Mouse (Mus musculus) limb, embryonic 11.5 days (tissue): Measurements from ENCODE around the gene Cfap46. TPM values are rescaled to one million over a fixed set of nuclear protein-coding genes. Genes with fewer than 3 reads are reported as not detected.

Experiments
- ATAC-seq: fragments of 200-750 bp; cut with Nextera tagmentation; 2 replicates; pipeline ENCODE4 v1.8.0; 2017; ENCODE audit warnings: low read depth; ENCODE audit not compliant: insufficient number of reproducible peaks, low FRiP score, low TSS enrichment
- DNase-seq: peaks from one replicate; pipeline ENCODE4 v3.0.0-alpha.2; 2015; ENCODE audit warnings: low spot score
- H3K27ac ChIP-seq: fragments of 300-500 bp; sonication (generic); replicated peaks from 2 replicates; pipeline ENCODE4 v1.5.1; 2014; ENCODE audit warnings: low read depth, mild to moderate bottlenecking, low read length
- H3K27me3 ChIP-seq: fragments of 300-500 bp; sonication (generic); 2 replicates; pipeline ENCODE4 v1.6.1; 2014; ENCODE audit warnings: mild to moderate bottlenecking, low read length, mixed read lengths; ENCODE audit not compliant: control insufficient read depth, insufficient read depth
- H3K36me3 ChIP-seq: fragments of 300-500 bp; sonication (generic); 2 replicates; pipeline ENCODE4 v1.6.1; 2014; ENCODE audit warnings: mild to moderate bottlenecking, low read length, moderate library complexity, mixed read lengths; ENCODE audit not compliant: control insufficient read depth, insufficient read depth
- H3K4me1 ChIP-seq: fragments of 300-500 bp; sonication (generic); 2 replicates; pipeline ENCODE4 v1.6.1; 2014; ENCODE audit warnings: low read length, mixed read lengths; ENCODE audit not compliant: control insufficient read depth, insufficient read depth
- H3K4me2 ChIP-seq: fragments of 300-500 bp; sonication (generic); 2 replicates; pipeline ENCODE4 v1.6.1; 2014; ENCODE audit warnings: low read depth, mild to moderate bottlenecking, moderate library complexity; ENCODE audit not compliant: severe bottlenecking
- H3K4me3 ChIP-seq: fragments of 300-500 bp; sonication (generic); 2 replicates; pipeline ENCODE4 v1.5.1; 2014; ENCODE audit warnings: low read depth, low read length
- H3K9ac ChIP-seq: fragments of 300-500 bp; sonication (generic); 2 replicates; pipeline ENCODE4 v1.6.1; 2014; ENCODE audit warnings: mild to moderate bottlenecking, low read length
- H3K9me3 ChIP-seq: fragments of 300-500 bp; sonication (generic); 2 replicates; pipeline ENCODE4 v1.6.1; 2016; ENCODE audit warnings: low read length; ENCODE audit not compliant: control insufficient read depth
- WGBS: fragments of 180-500 bp; shearing (Covaris S2); extraction: QIAGEN DNeasy Blood & Tissue Kit; methylation state at CpG from one replicate; pipeline ENCODE4 v1.1.7; 2014; 5-methylcytosine and 5-hydroxymethylcytosine counted together
- polyA plus RNA-seq: library from polyadenylated mRNA; unstranded; fragments of >200 nt; fragmentation: Nextera tagmentation; extraction: Ambion mirVana; gene quantifications from 2 replicates; pipeline ENCODE4 v1.2.1, GENCODE M21; 2014

The Cfap46 gene
- polyA plus RNA-seq, 1 experiment from 2014 or later = 0.25 TPM

DNA sequence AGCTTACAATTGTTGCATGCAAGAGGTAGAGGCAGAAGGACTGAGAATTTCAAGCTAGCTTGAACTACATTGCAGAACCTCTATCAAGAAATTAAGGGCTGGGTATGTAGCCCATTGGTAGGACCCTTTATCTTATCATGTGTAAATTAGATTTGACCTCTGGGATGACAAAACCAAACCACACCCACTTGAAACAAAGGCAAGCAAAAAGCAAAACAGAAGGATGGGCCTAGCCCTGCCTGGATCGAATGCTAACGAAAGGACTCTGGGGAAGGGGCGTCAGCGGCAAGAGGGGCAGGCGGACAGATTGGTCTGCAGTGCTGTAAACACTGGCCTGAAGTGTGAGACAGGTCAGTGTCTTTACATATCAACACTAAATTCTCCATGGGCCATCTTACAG lies 92.3 kb downstream of the Cfap46 start:
- H3K4me1 ChIP-seq = no peaks in the 10 kb centered on the region
- H3K27me3 ChIP-seq = peaks cover 25% of the 10 kb centered on the region
- H3K4me2 ChIP-seq = no peak overlapping the region
- ATAC-seq = no peak
- no peaks in the 10 kb centered on the region for H3K36me3 ChIP-seq
- no peak overlapping the region for H3K9ac ChIP-seq
- H3K27ac ChIP-seq = no peak overlapping the region
- no peak for DNase-seq
- H3K9me3 ChIP-seq = no peaks in the 10 kb centered on the region
- H3K4me3 ChIP-seq = no peak overlapping the region
- WGBS = 95% methylated on average over 5 of the region's 5 CpGs

DNA sequence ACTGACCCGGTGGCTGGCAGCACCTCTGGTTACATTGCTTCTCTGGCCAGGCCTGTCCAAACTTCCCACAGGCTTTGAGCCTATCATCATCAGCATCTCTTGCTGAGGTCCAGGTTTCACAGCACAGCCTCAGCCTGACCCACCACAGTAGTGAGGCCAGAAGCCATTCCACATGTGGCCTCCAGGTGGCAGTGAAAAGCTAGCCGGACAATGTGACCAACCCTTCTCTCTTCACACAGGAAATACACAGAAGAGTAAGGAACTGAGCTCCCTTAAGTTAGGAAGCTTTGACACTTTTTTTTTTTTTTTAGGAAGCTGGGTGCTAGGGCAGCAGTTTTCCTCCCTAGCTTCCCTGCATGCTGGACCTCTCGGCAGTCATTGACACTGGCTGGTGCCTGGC lies 93.3 kb downstream of the Cfap46 start:
- ATAC-seq = no peak; the same call in 1 of the 2 replicates
- 34% methylated on average over 3 of the region's 3 CpGs for WGBS
- peak; percentile 58 for DNase-seq

DNA sequence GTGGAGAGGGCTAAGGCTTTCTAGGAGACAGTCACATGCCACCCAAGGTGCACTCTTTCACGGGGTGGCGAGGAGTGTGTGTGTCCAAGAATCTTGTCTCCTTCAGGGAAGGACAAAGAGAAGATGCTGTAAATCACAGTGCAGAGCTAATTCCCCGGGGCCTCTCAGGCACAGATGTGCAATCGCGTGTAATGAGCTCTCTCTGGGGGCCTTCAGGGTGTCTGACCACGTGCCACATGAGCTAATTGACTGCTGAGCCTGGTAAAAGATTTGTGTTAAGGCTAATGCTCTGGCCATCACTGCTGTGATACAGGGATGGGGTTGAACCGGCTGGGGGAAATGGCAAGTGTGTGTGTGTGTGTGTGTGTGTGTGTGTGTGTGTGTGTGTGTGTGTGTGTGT lies 95.7 kb downstream of the Cfap46 start:
- WGBS = 17% methylated on average over 7 of the region's 7 CpGs
- ATAC-seq (no peak), DNase-seq (peak; percentile 23)
- peaks cover 58% of the 10 kb centered on the region for H3K27me3 ChIP-seq
- H3K9ac ChIP-seq = no peak overlapping the region
- H3K4me3 ChIP-seq = no peak overlapping the region
- H3K9me3 ChIP-seq = no peaks in the 10 kb centered on the region
- H3K27ac ChIP-seq = no peak overlapping the region
- no peaks in the 10 kb centered on the region for H3K36me3 ChIP-seq
- H3K4me1 ChIP-seq = 0 out of 2 replicates have a peak, but pooled peaks cover 6% of the 10 kb centered on the region
- H3K4me2 ChIP-seq = no peak overlapping the region

More for the DNA sequence above, 93.3 kb downstream of the Cfap46 start:
- H3K4me3 ChIP-seq = no peak overlapping the region
- no peak overlapping the region for H3K4me2 ChIP-seq
- H3K27ac ChIP-seq = no peak overlapping the region
- peaks cover 35% of the 10 kb centered on the region for H3K27me3 ChIP-seq
- no peaks in the 10 kb centered on the region for H3K36me3 ChIP-seq
- H3K4me1 ChIP-seq = no peaks in the 10 kb centered on the region
- no peak overlapping the region for H3K9ac ChIP-seq
- H3K9me3 ChIP-seq = no peaks in the 10 kb centered on the region

DNA sequence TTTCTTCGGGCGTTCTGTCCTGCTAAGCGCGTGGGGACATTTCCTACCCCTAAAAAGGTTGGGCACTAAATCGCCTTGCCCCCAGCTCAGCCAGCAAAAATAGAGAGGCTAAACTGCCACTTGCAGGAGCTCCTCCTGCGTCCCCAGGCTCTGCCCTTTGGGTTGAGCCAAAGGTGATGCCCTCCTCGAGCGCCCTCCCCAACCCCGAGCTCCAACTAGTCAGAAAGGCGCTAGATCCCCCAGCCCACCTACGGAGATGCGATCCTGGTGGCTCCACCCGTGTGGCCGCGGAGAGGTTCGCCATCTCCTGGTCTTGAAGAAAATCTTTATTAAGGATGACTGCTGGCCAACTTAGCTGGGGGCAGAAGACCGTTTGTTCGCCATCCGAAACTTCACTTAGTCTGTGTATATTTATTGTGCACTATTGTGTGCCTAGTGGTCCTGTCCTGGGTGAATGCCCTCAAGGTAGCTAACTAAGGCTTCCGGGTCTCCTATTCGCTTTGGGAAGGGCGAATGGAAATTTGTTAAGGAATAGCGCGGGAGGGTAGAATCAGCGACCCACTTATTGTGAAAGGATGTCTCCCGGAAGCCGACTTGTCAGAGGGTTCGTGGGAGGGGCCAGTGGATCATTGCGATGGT lies 98.3 kb downstream of the Cfap46 start:
- H3K27ac ChIP-seq = no peak overlapping the region
- 3% methylated on average over 29 of the region's 29 CpGs for WGBS
- peaks cover 18% of the 10 kb centered on the region for H3K4me1 ChIP-seq
- DNase-seq (peak; percentile 50), ATAC-seq (no peak)
- H3K9me3 ChIP-seq = no peaks in the 10 kb centered on the region
- no peaks in the 10 kb centered on the region for H3K36me3 ChIP-seq
- no peak overlapping the region for H3K4me2 ChIP-seq
- H3K27me3 ChIP-seq = peaks cover 83% of the 10 kb centered on the region
- no peak overlapping the region for H3K4me3 ChIP-seq
- H3K9ac ChIP-seq = no peak overlapping the region

DNA sequence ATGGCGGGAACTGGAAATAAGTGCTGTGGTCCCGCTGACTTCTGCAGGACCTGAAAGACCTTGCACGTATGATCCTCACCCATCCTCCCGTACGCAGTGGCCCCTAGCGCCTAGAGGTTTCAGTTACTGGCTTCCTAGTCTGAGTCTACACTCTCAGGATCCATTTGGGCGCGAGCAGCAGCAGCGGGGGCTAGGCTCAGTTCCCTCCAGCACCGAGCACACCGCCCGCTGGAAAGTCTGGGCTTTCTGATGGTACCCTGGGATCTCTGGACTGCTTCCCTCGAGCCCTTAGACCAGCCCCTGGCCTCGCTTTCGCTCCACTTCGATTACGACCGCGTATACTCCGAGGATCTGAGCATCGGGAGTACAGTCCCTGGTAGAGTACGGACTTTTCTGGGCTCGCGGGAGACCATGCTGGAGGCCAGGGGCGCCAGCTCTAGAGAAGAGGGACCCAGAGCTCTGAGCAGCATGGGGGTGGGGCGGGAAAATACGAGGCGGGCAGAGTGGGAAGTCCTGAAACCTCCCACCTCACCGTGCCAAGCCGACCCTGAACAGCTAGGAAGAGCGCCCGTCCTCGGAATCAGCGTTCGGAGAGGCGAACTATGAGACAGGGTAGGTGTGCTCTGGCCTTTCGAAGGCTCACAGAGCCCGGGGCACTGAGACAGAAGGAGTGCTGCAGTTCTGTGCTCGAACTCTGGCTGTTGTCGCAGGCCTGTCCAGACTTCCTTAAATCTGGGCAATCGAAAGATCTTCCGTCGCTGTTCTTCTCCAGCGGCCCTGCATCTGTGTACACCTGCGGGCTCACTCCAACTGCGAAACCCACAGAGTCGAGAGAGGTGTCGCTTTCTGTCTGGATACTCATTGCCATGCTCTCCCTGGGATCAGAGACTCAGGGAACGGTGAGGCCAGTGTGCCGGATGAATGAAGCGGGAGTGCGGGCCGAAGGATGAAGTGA lies 99.1 kb downstream of the Cfap46 start:
- ATAC-seq (no peak), DNase-seq (peak; percentile 58)
- Histone ChIP-seq H3K4me3 (no peak overlapping the region), H3K9ac (no peak overlapping the region), H3K4me2 (peak overlapping the region; percentile 22; the same call in 1 of the 2 replicates), H3K27me3 (peaks cover 91% of the 10 kb centered on the region), H3K27ac (no peak overlapping the region), H3K4me1 (peaks cover 18% of the 10 kb centered on the region), H3K36me3 (no peaks in the 10 kb centered on the region), H3K9me3 (no peaks in the 10 kb centered on the region)
- 2% methylated on average over 53 of the region's 53 CpGs for WGBS

DNA sequence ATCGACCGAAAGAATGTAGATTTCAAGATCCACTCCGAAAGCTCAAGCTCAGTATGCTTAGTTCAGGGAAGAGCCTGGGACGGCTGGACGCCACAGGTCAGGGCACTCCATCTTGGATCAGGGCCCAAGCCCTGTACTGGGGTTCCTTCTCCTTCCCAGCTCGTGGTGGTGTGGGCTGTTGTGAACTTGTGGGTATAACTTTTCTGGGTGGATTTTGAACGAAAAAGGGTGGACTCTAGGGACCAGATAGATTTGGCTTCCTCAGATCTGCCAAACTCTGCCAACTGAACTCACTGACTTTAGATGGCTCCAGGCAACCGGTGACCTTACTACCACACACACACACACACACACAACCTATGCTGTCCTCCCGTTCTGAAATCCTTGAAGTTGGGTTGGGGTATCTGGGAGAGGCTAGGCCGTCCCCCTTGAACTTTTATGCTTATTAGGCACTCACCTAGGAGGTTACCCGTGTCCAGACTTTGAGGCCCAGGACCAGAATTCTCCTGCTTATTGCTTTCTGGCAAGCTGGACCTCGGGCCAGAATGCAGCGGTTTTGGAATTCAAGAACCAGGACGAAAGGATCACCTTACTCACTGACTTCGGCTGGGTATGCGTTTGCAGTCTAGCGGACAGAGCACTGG lies 100.4 kb downstream of the Cfap46 start:
- H3K9me3 ChIP-seq = no peaks in the 10 kb centered on the region
- H3K4me3 ChIP-seq = no peak overlapping the region
- 10% methylated on average over 17 of the region's 17 CpGs for WGBS
- no peak overlapping the region for H3K4me2 ChIP-seq
- ATAC-seq = no peak
- no peak overlapping the region for H3K9ac ChIP-seq
- H3K27me3 ChIP-seq = peaks cover 95% of the 10 kb centered on the region
- H3K27ac ChIP-seq = no peak overlapping the region
- peak; percentile 55 for DNase-seq
- H3K4me1 ChIP-seq = peaks cover 18% of the 10 kb centered on the region
- H3K36me3 ChIP-seq = no peaks in the 10 kb centered on the region

DNA sequence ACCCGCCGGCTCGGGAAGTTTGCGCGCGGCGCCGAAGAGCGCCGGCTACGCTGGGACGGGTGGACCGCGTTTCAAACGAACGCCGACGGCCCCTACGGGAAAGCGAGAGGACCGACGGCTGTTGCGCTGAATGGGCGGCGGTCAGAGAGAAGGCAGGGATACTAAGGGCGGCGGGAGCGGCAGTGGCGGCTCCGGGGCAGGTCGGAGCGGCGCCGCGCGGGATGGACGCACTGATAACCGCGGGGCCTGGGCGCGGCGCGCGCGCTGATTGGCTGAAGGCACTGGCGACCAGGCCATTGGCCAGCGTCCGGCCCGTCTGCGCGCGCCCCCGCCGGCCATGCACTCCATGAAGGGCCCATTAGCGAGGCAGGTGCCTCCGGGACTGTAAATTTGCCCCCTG lies 101.0 kb downstream of the Cfap46 start, which contains the start of gene Nkx6-2:
Gene Nkx6-2 (minus strand): TSS at position 203 of the 400 bp plus-strand sequence.
- Histone ChIP-seq H3K9ac (0 out of 2 replicates have a peak within 1 kb of the TSS, but pooled peaks have one; percentile 22), H3K9me3 (no peaks in the 10 kb centered on the region), H3K27ac (no peak within 1 kb of the TSS), H3K4me1 (peaks cover 18% of the 10 kb centered on the region), H3K36me3 (no peaks in the 10 kb centered on the region), H3K4me2 (peak within 1 kb of the TSS; percentile 51), H3K27me3 (peaks cover 94% of the 10 kb centered on the region), H3K4me3 (peak within 1 kb of the TSS; percentile 33)
- peak; percentile 71 for DNase-seq
- 0 out of 2 replicates have a peak, but pooled peaks have one; percentile 56 for ATAC-seq
- 0% methylated on average over 55 of the region's 56 CpGs for WGBS
